Mouse (Mus musculus) liver, adult (tissue): ENCODE measurements around the gene Eif2ak4.

Experiments
- GATA4 ChIP-seq: IDR thresholded peaks from 2 replicates; pipeline ENCODE4 v1.6.1; 2014; ENCODE audit warnings: mild to moderate bottlenecking, low read length; ENCODE audit not compliant: insufficient replicate concordance

Eif2ak4 gene

GRCm38 (mm10) chr2:118430630-118431029 lies 42.2 kb downstream of the Eif2ak4 start:
- no peak for TF ChIP-seq GATA4

- no peak for TF ChIP-seq GATA4
These were observed 43.2 kb downstream of the Eif2ak4 start for GRCm38 (mm10) chr2:118431589-118431988.

DNA sequence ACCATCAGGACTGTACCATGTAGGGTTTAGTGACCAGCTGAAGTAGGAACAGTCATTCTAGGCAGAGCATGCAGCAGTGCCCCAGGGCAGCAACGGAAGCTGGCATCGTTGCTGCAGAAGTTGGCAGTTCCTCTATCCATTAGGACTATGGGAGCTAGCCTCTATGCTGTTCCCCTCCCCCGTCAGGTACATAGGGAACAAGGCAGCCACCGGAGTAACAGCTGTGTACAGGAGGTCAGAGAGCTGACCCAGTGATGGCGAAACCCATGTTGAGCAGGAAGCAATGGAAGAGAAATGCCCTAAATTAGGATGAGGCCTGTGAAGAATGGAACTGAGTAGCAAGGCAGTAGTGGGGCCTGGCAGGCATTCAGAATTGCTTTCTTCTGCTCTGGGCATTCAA lies 53.8 kb downstream of the Eif2ak4 start:
- no peak for TF ChIP-seq GATA4

GRCm38 (mm10) chr2:118442723-118443122 lies 54.3 kb downstream of the Eif2ak4 start:
- TF ChIP-seq GATA4, result no peak

DNA sequence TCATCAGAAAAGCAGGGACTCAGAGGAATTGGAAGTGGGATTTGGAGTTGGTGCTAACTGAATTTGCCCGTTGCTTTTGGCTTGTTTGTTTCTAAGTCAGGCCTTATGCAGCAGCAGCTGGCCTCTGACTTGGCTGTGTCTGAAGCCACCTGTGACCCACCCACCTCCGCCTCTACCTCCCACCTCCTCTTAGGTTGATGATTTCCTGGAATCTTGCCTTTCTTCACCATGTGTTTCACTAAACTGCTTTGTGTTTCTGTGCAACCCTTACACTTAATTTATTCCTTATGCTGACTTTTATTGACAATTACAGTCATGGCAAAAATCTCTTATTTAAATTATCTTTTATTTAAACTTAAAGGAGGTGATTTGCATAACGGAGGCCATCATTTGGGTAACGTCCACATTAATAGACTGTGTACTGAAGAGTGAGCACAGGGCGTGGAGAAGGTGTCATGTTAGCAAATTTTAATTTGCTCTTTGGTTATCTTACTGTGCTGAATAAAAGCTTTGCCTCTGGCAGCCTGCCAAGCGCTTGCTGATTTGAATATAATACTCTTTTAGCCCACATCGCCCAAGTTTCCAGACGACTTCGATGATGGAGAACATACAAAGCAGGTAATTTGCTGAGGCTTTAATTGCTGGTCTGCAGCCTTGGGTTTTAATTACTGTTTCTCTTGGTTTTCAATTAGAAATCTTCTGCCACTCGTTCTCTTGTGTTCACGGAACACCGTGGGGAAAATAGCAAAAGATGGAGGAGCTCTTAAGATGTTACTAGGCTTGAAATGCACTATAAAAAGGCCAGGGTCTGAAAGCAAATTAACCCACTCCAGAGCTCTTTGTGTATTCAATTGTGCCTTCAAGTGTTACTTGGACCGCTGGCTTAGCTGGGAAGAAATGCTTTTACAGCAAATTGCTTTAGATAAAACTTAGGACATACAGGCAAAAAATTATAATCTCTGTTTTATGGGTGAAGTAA lies 57.6 kb downstream of the Eif2ak4 start:
- TF ChIP-seq GATA4, result no peak

- TF ChIP-seq GATA4, result no peak
These were observed 59.8 kb downstream of the Eif2ak4 start for GRCm38 (mm10) chr2:118448181-118448580.

DNA sequence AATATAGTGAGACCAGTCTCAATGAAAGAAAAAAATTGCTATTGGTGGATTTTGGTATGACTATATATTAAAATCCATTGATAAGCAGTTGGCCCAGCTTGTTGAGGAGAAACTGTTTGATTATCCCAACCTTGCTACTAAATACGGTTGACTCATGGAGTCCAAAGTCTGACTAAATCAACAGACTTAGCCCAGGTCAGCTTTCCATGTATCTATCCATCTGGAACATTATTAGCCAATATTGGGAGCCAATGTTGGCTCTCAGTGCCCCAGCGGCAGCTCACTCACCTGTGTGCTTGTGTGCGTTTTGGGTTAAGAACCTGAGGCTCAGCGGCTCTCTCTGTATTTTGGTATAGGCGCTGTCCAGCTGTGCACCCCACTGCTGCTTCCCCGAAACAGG lies 62.6 kb downstream of the Eif2ak4 start:
- TF ChIP-seq GATA4, result no peak

GRCm38 (mm10) chr2:118457029-118457428 lies 68.6 kb downstream of the Eif2ak4 start:
- no peak for TF ChIP-seq GATA4

DNA sequence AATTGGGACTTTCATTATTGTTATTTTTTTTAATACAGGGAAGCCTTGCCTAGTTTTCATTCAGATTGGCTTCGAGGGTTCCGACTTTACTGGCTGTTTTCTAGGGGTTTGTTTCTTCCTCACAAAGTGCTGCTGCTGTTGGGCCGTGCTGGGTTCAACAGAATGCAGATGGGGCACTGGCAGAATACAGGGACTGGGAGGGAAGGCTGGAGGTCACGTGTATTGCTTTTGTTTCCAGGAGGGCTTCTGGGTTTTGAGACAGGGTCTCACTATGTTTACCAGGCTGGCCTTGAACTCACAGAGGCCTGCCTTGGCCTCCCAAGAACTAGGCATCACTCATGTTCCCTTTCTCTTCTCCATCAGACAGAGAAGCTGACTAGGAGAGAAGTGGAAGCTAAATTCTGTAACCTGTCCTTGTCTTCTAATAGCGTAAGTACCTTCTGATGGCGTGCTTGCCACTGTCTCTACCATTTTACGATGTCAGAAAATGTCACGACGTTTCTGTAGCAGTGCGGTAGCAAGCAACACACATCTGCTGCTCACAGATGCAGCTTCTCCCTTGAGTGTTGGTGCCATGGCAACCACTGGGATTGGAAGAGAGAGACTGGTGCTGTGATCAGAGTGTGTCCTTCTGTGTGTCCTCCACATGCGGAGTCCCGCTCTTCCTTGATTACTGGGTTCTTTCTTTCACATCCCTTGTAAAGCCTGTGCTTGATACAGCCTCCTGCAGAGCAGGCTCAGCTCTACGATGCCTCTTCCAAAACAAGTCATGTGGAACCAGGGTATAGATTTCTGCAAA lies 69.2 kb downstream of the Eif2ak4 start:
- no peak for TF ChIP-seq GATA4

GRCm38 (mm10) chr2:118461480-118462165 lies 73.2 kb downstream of the Eif2ak4 start:
- no peak for TF ChIP-seq GATA4

DNA sequence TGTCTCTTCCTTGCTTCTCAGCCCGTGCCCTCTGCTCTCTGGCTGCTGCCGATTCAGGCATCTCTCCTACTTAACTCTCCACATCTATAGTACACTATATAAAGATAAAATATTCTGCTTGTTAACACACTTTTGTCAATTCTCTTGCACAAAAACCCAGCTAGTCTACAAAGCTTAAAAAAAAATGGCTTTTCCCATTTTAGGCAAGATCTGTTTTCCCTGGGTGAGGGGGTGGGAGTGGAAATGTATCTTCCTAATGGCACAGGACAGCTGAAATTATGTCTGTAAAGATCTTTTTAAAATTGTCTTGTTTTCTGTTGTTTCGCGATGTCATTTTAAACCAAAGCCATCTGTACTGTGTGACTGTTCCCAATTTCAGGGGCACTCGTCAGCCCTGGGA lies 75.1 kb downstream of the Eif2ak4 start:
- no peak for TF ChIP-seq GATA4

GRCm38 (mm10) chr2:118464450-118464849 lies 76.0 kb downstream of the Eif2ak4 start:
- no peak for TF ChIP-seq GATA4

- no peak for TF ChIP-seq GATA4
These were observed 77.5 kb downstream of the Eif2ak4 start for GRCm38 (mm10) chr2:118465894-118466293.

GRCm38 (mm10) chr2:118466601-118467000 lies 78.2 kb downstream of the Eif2ak4 start:
- no peak for TF ChIP-seq GATA4

DNA sequence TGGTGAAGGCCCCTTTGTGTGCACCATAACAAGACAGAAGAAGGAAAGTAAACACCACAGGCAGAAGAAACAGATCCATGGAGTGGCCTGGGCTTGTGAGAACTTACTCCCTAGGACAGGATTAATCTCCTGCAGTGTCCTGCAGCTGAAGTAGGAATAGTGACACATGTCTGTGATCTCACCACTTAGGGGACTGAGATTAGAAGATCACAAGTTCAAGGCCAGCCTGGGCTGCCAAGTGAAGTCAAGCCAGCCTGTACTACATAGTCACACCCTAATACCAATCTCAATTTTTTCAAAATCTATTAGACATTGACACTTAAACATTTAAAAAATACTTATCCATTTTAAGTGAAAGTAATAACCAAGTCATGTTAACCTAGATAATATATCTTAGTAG lies 79.9 kb downstream of the Eif2ak4 start:
- no peak for TF ChIP-seq GATA4
